Mouse (Mus musculus): ENCODE measurements around the gene Stat2. TPM values are rescaled to one million over a fixed set of nuclear protein-coding genes. Genes with fewer than 3 reads are reported as not detected.
A peak's percentile ranks its signal among the peaks of the same experiment; 100 is the strongest.

The Stat2 gene
- total and polyA plus RNA-seq, 2 experiments = 17.6 to 46.6 TPM

GRCm38 (mm10) chr10:128228009-128228408 is 42.4 kb upstream of the Stat2 start:
- 94% methylated on average over 8 of the region's 8 CpGs for WGBS
- no peaks in the 10 kb centered on the region for H3K27me3 ChIP-seq (ENCODE audit: control insufficient read depth, insufficient read depth, low read length)
- no peaks in the 10 kb centered on the region for H3K36me3 ChIP-seq (ENCODE audit: control insufficient read depth, insufficient read depth, low read length)
- TF ChIP-seq POLR2A (IDR thresholded peaks at IDR 0.05; ENCODE audit: extremely low read depth, insufficient read depth, low read length) (no peak), CTCF (IDR thresholded peaks at IDR 0.05; ENCODE audit: low read depth, low read length) (no peak)
- no peak for DNase-seq (ENCODE audit: extremely low read depth, low read depth, low spot score)
- no peak overlapping the region for H3K27ac ChIP-seq (replicated peaks; ENCODE audit: insufficient read depth, low read depth, low read length)
- no peaks in the 10 kb centered on the region for H3K79me2 ChIP-seq (ENCODE audit: control insufficient read depth, insufficient read depth, low read length)
- H3K4me3 ChIP-seq (ENCODE audit: insufficient read depth, low read depth, low read length) = no peak overlapping the region
- H3K4me1 ChIP-seq (ENCODE audit: control insufficient read depth, insufficient read depth, low read length) = no peaks in the 10 kb centered on the region
- H3K9ac ChIP-seq (ENCODE audit: low read depth, low read length) = no peak overlapping the region

- H3K36me3 ChIP-seq (ENCODE audit: control insufficient read depth, insufficient read depth, low read length) = no peaks in the 10 kb centered on the region
- H3K27ac ChIP-seq (replicated peaks; ENCODE audit: insufficient read depth, low read depth, low read length) = no peak overlapping the region
- no peak for DNase-seq (ENCODE audit: extremely low read depth, low read depth, low spot score)
- 87% methylated on average over 12 of the region's 12 CpGs for WGBS
- no peak for TF ChIP-seq CTCF (IDR thresholded peaks at IDR 0.05; ENCODE audit: low read depth, low read length)
- TF ChIP-seq POLR2A (IDR thresholded peaks at IDR 0.05; ENCODE audit: extremely low read depth, insufficient read depth, low read length) = no peak
- H3K27me3 ChIP-seq (ENCODE audit: control insufficient read depth, insufficient read depth, low read length) = no peaks in the 10 kb centered on the region
- H3K4me3 ChIP-seq (ENCODE audit: insufficient read depth, low read depth, low read length) = no peak overlapping the region
- H3K79me2 ChIP-seq (ENCODE audit: control insufficient read depth, insufficient read depth, low read length) = no peaks in the 10 kb centered on the region
- no peak overlapping the region for H3K9ac ChIP-seq (ENCODE audit: low read depth, low read length)
- no peaks in the 10 kb centered on the region for H3K4me1 ChIP-seq (ENCODE audit: control insufficient read depth, insufficient read depth, low read length)
Measured at GRCm38 (mm10) chr10:128230582-128230981, 39.8 kb upstream of the Stat2 start.

- Histone ChIP-seq H3K9ac (ENCODE audit: low read depth, low read length) (no peak overlapping the region), H3K36me3 (ENCODE audit: control insufficient read depth, insufficient read depth, low read length) (no peaks in the 10 kb centered on the region), H3K79me2 (ENCODE audit: control insufficient read depth, insufficient read depth, low read length) (no peaks in the 10 kb centered on the region), H3K27ac (replicated peaks; ENCODE audit: insufficient read depth, low read depth, low read length) (no peak overlapping the region), H3K27me3 (ENCODE audit: control insufficient read depth, insufficient read depth, low read length) (no peaks in the 10 kb centered on the region), H3K4me3 (ENCODE audit: insufficient read depth, low read depth, low read length) (no peak overlapping the region), H3K4me1 (ENCODE audit: control insufficient read depth, insufficient read depth, low read length) (no peaks in the 10 kb centered on the region)
- DNase-seq (ENCODE audit: extremely low read depth, low read depth, low spot score) = no peak
- 11% methylated on average over 5 of the region's 5 CpGs for WGBS
- TF ChIP-seq POLR2A (IDR thresholded peaks at IDR 0.05; ENCODE audit: extremely low read depth, insufficient read depth, low read length) (no peak), CTCF (IDR thresholded peaks at IDR 0.05; ENCODE audit: low read depth, low read length) (no peak)
Measured at GRCm38 (mm10) chr10:128231146-128231545, 39.2 kb upstream of the Stat2 start.

GRCm38 (mm10) chr10:128231697-128232419 is 38.5 kb upstream of the Stat2 start, which contains the start of gene Timeless:
Timeless (plus strand) TSS chr10:128232065.
- peak; percentile 74 for DNase-seq (ENCODE audit: extremely low read depth, low read depth, low spot score)
- TF ChIP-seq POLR2A (IDR thresholded peaks at IDR 0.05; ENCODE audit: extremely low read depth, insufficient read depth, low read length) = peak; percentile 68
- no peak for TF ChIP-seq CTCF (IDR thresholded peaks at IDR 0.05; ENCODE audit: low read depth, low read length)
- Histone ChIP-seq H3K27me3 (ENCODE audit: control insufficient read depth, insufficient read depth, low read length) (no peaks in the 10 kb centered on the region), H3K4me1 (ENCODE audit: control insufficient read depth, insufficient read depth, low read length) (no peaks in the 10 kb centered on the region), H3K9ac (ENCODE audit: low read depth, low read length) (peak within 1 kb of the TSS; percentile 93), H3K36me3 (ENCODE audit: control insufficient read depth, insufficient read depth, low read length) (no peaks in the 10 kb centered on the region), H3K27ac (replicated peaks; ENCODE audit: insufficient read depth, low read depth, low read length) (peak within 1 kb of the TSS; percentile 97), H3K4me3 (ENCODE audit: insufficient read depth, low read depth, low read length) (peak within 1 kb of the TSS; percentile 82), H3K79me2 (ENCODE audit: control insufficient read depth, insufficient read depth, low read length) (no peaks in the 10 kb centered on the region)
- under 1% methylated on average over 58 of the region's 58 CpGs for WGBS

- no peaks in the 10 kb centered on the region for H3K27me3 ChIP-seq (ENCODE audit: control insufficient read depth, insufficient read depth, low read length)
- H3K79me2 ChIP-seq (ENCODE audit: control insufficient read depth, insufficient read depth, low read length) = no peaks in the 10 kb centered on the region
- H3K4me3 ChIP-seq (ENCODE audit: insufficient read depth, low read depth, low read length) = peak overlapping the region; percentile 82
- WGBS = under 1% methylated on average over 14 of the region's 14 CpGs
- DNase-seq (ENCODE audit: extremely low read depth, low read depth, low spot score) = peak; percentile 86
- peak overlapping the region; percentile 97 for H3K27ac ChIP-seq (replicated peaks; ENCODE audit: insufficient read depth, low read depth, low read length)
- peak overlapping the region; percentile 93 for H3K9ac ChIP-seq (ENCODE audit: low read depth, low read length)
- TF ChIP-seq CTCF (IDR thresholded peaks at IDR 0.05; ENCODE audit: low read depth, low read length) = peak; percentile 56
- TF ChIP-seq POLR2A (IDR thresholded peaks at IDR 0.05; ENCODE audit: extremely low read depth, insufficient read depth, low read length) = no peak
- no peaks in the 10 kb centered on the region for H3K36me3 ChIP-seq (ENCODE audit: control insufficient read depth, insufficient read depth, low read length)
- no peaks in the 10 kb centered on the region for H3K4me1 ChIP-seq (ENCODE audit: control insufficient read depth, insufficient read depth, low read length)
Measured at GRCm38 (mm10) chr10:128232420-128232985, 37.9 kb upstream of the Stat2 start.

GRCm38 (mm10) chr10:128236321-128236720 is 34.0 kb upstream of the Stat2 start:
- H3K4me1 ChIP-seq (ENCODE audit: control insufficient read depth, insufficient read depth, low read length) = no peaks in the 10 kb centered on the region
- H3K9ac ChIP-seq (ENCODE audit: low read depth, low read length) = no peak overlapping the region
- H3K36me3 ChIP-seq (ENCODE audit: control insufficient read depth, insufficient read depth, low read length) = no peaks in the 10 kb centered on the region

More at GRCm38 (mm10) chr10:128236321-128236720, 34.0 kb upstream of the Stat2 start:
- DNase-seq (ENCODE audit: extremely low read depth, low read depth, low spot score) = no peak
- Histone ChIP-seq H3K27me3 (ENCODE audit: control insufficient read depth, insufficient read depth, low read length) (no peaks in the 10 kb centered on the region), H3K79me2 (ENCODE audit: control insufficient read depth, insufficient read depth, low read length) (no peaks in the 10 kb centered on the region), H3K27ac (replicated peaks; ENCODE audit: insufficient read depth, low read depth, low read length) (no peak overlapping the region), H3K4me3 (ENCODE audit: insufficient read depth, low read depth, low read length) (no peak overlapping the region)
- TF ChIP-seq CTCF (IDR thresholded peaks at IDR 0.05; ENCODE audit: low read depth, low read length) (no peak), POLR2A (IDR thresholded peaks at IDR 0.05; ENCODE audit: extremely low read depth, insufficient read depth, low read length) (no peak)
- WGBS = 74% methylated on average over 4 of the region's 4 CpGs

All from liver, adult 2 months (tissue).